8 mouse cellular contexts compared by ENCODE assay signal in genomic region chr10:68442713-68443112, GRCm38 (mm10).
DNase-seq lines count a peak whose midpoint lies in the region; ATAC-seq and TF ChIP-seq lines count a peak whose summit lies in the region.
"Had no signal": no experiment of that assay in that cellular context is flagged by ENCODE, and none has a peak within 500 bp of the region (broad histone marks: within the 10 kb centered on the region; RNA-seq: fewer than 3 reads in every experiment).

No protein-coding gene starts in this region.

- no peak for TF ChIP-seq CTCF in spleen, adult 2 months (IDR thresholded peaks at IDR 0.05; ENCODE audit: extremely low read depth, insufficient read depth, insufficient read length, insufficient replicate concordance)

- no peak for TF ChIP-seq POLR2A in spleen, adult 2 months (IDR thresholded peaks at IDR 0.05; ENCODE audit: low read depth, low read length)

- H3K9me3 ChIP-seq in heart, embryonic 13.5 days = no peaks in the 10 kb centered on the region
- no peaks in the 10 kb centered on the region for H3K9me3 ChIP-seq in stomach, embryonic 16.5 days (replicated peaks; ENCODE audit: control insufficient read depth, low read length)

- no peak overlapping the region for H3K4me3 ChIP-seq in heart, embryonic 13.5 days
- H3K4me3 ChIP-seq in spleen, adult 2 months (ENCODE audit: extremely low read depth, insufficient read depth, insufficient read length) = no peak overlapping the region
- H3K4me3 ChIP-seq in stomach, embryonic 16.5 days (replicated peaks; ENCODE audit: low read length) = no peak overlapping the region

- WGBS in heart, embryonic 13.5 days = 31% methylated on average over 3 of the region's 3 CpGs
- 23% methylated on average over 3 of the region's 3 CpGs for WGBS in spleen, adult 2 months
- 18% methylated on average over 3 of the region's 3 CpGs for WGBS in stomach, embryonic 16.5 days

- H3K27me3 ChIP-seq in heart, embryonic 13.5 days (replicated peaks) = no peaks in the 10 kb centered on the region
- H3K27me3 ChIP-seq in spleen, adult 2 months (ENCODE audit: control insufficient read depth, insufficient read depth, low read length) = no peaks in the 10 kb centered on the region
- H3K27me3 ChIP-seq in stomach, embryonic 16.5 days (ENCODE audit: control insufficient read depth, insufficient read depth, low read length) = no peaks in the 10 kb centered on the region

- 0 out of 2 replicates have a peak overlapping the region, but pooled peaks have one; percentile 12 for H3K27ac ChIP-seq in heart, embryonic 13.5 days (replicated peaks)
- H3K27ac ChIP-seq in spleen, adult 2 months (ENCODE audit: insufficient read depth, low read length) = peak overlapping the region; percentile 30; the same call in 1 of the 2 replicates
- H3K27ac ChIP-seq in stomach, embryonic 16.5 days (ENCODE audit: low read length) = no peak overlapping the region

- H3K9ac ChIP-seq in heart, embryonic 13.5 days = 0 out of 2 replicates have a peak overlapping the region, but pooled peaks have one; percentile 28
- H3K9ac ChIP-seq in stomach, embryonic 16.5 days (ENCODE audit: low read length) = no peak overlapping the region

- no peaks in the 10 kb centered on the region for H3K36me3 ChIP-seq in heart, embryonic 13.5 days
- no peaks in the 10 kb centered on the region for H3K36me3 ChIP-seq in spleen, adult 2 months (ENCODE audit: control insufficient read depth, insufficient read depth, low read length)
- no peaks in the 10 kb centered on the region for H3K36me3 ChIP-seq in stomach, embryonic 16.5 days (ENCODE audit: control insufficient read depth, insufficient read depth, low read length)

- intact Hi-C loops in heart, postnatal 14 days (cut with DNase I) = no loop called here

- no peak for ATAC-seq in heart, embryonic 13.5 days (ENCODE audit: extremely low read depth, insufficient number of reproducible peaks, low FRiP score, low TSS enrichment)
- ATAC-seq in granulocyte monocyte progenitor cell, adult 5-6 weeks (replicated peaks; ENCODE audit: poor library complexity, severe bottlenecking) = peak; percentile 60
- ATAC-seq in stomach, embryonic 16.5 days (ENCODE audit: insufficient read depth, low FRiP score) = no peak

- peaks cover 28% of the 10 kb centered on the region for H3K4me1 ChIP-seq in heart, embryonic 13.5 days
- H3K4me1 ChIP-seq in spleen, adult 2 months (ENCODE audit: control insufficient read depth, insufficient read depth, insufficient read length) = peaks cover 13% of the 10 kb centered on the region; the same call in 1 of the 2 replicates
- peaks cover 22% of the 10 kb centered on the region for H3K4me1 ChIP-seq in stomach, embryonic 16.5 days (ENCODE audit: control insufficient read depth, insufficient read depth, low read length)

- peak overlapping the region; percentile 42 for H3K4me2 ChIP-seq in heart, embryonic 13.5 days
- H3K4me2 ChIP-seq in stomach, embryonic 16.5 days (ENCODE audit: low read depth, low read length) = peak overlapping the region; percentile 27; the same call in 1 of the 2 replicates

- DNase-seq in heart, postnatal 14 days = no peak
- DNase-seq in spleen, adult 2 months (ENCODE audit: low read depth in 1 of 2, low spot score in 2 of 2) = no peak
- no peak for DNase-seq in spleen, postnatal 4 days (ENCODE audit: low spot score in 2 of 2)
- no peak for DNase-seq in layer of hippocampus, postnatal 25 days (ENCODE audit: extremely low spot score in 1 of 2, low spot score in 1 of 2)
- DNase-seq: left cerebral cortex, postnatal 4 days had no signal
